Mouse (Mus musculus) heart, embryonic 13.5 days (tissue): ENCODE results near the gene Cd180. TPM values are rescaled to one million over a fixed set of nuclear protein-coding genes. Genes with fewer than 3 reads are reported as not detected.

Experiments
- ATAC-seq: fragments of 200-750 bp; cut with Nextera tagmentation; 2 replicates; pipeline ENCODE4 v1.8.0; 2017; ENCODE audit warnings: moderate TSS enrichment; ENCODE audit not compliant: insufficient number of reproducible peaks, low FRiP score, low TSS enrichment; ENCODE audit errors: extremely low read depth
- H3K27ac ChIP-seq: fragments of 300-500 bp; sonication (generic); replicated peaks from 2 replicates; pipeline ENCODE4 v1.5.1; 2015; ENCODE audit warnings: moderate library complexity, mild to moderate bottlenecking, inconsistent platforms
- H3K27me3 ChIP-seq: fragments of 300-500 bp; sonication (generic); replicated peaks from 2 replicates; pipeline ENCODE4 v1.6.1; 2015; ENCODE audit warnings: mild to moderate bottlenecking, inconsistent platforms
- H3K36me3 ChIP-seq: fragments of 300-500 bp; sonication (generic); 2 replicates; pipeline ENCODE4 v1.6.1; 2015; ENCODE audit warnings: mild to moderate bottlenecking, inconsistent platforms
- H3K4me1 ChIP-seq: fragments of 300-500 bp; sonication (generic); 2 replicates; pipeline ENCODE4 v1.6.1; 2015; ENCODE audit warnings: inconsistent platforms
- H3K4me2 ChIP-seq: fragments of 300-500 bp; sonication (generic); 2 replicates; pipeline ENCODE4 v1.6.1; 2015; ENCODE audit warnings: inconsistent platforms, mild to moderate bottlenecking, moderate library complexity
- H3K4me3 ChIP-seq: fragments of 300-500 bp; sonication (generic); 2 replicates; pipeline ENCODE4 v1.5.1; 2015; ENCODE audit warnings: moderate library complexity, mild to moderate bottlenecking, inconsistent platforms
- H3K9ac ChIP-seq: fragments of 300-500 bp; sonication (generic); 2 replicates; pipeline ENCODE4 v1.6.1; 2015; ENCODE audit warnings: inconsistent platforms, mild to moderate bottlenecking, moderate library complexity
- H3K9me3 ChIP-seq: fragments of 300-500 bp; sonication (generic); 2 replicates; pipeline ENCODE4 v1.6.1; 2016; ENCODE audit warnings: inconsistent platforms
- WGBS: fragments of 180-500 bp; shearing (Covaris S2); methylation state at CpG from one replicate; pipeline ENCODE4 v1.1.7; 2015; ENCODE audit warnings: mixed read lengths; 5-methylcytosine and 5-hydroxymethylcytosine counted together
- polyA plus RNA-seq: library from polyadenylated mRNA; unstranded; fragments of >200 nt; fragmentation: Nextera tagmentation; extraction: Ambion mirVana; gene quantifications from 2 replicates; pipeline ENCODE4 v1.2.1, GENCODE M21; 2015

The Cd180 gene
- 0.36 and 0.71 TPM in 2 replicates for polyA plus RNA-seq

DNA sequence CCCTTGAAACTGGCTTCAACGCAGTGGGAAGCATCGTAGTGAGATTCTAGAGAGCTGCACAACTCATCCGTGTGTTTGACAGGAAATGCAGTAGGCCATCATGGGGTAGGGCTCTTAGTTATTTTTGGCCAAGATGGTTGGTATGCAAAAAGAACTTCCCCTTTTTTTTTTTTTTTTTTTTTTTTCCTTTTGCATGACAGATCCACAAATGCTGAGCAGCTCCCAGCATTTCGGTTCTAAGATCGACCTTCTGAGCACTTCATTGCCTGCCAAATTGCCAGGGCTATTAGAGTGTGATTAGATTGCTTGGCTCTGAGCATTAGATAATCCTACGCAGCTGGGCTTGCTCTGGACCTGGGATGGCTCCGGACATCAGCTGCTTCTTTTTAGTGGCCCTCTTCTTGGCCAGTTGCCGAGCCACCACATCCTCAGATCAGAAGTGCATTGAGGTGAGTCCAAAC, at the start of gene Cd180:
Gene Cd180, plus strand, starts transcription at position 218 of the 461 bp plus-strand sequence.
- Histone ChIP-seq H3K4me1 (peaks cover 28% of the 10 kb centered on the region), H3K9me3 (no peaks in the 10 kb centered on the region), H3K9ac (no peak within 1 kb of the TSS), H3K27ac (0 out of 2 replicates have a peak within 1 kb of the TSS, but pooled peaks have one; percentile 59), H3K4me3 (no peak within 1 kb of the TSS), H3K36me3 (no peaks in the 10 kb centered on the region), H3K27me3 (no peaks in the 10 kb centered on the region), H3K4me2 (no peak within 1 kb of the TSS)
- no peak for ATAC-seq
- WGBS = 49% methylated on average over 8 of the region's 8 CpGs

DNA sequence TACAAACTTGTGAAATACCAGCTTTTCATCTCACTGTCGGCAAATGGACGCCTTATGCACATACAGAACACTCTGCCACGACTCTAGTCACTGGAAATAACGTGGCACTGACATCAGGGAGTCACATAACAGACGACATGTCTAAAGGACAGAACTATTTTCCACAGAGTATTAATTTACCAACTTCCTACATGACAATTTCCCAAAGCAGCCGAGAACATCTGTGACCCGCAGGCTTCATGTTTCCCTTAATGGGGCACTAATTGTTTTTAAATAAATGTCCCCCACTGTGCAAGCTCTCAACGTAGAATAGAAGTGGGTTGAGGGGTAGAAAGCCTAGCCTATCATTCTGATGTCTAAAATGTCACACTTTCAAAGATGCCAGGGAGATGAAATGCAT, 49.0 kb upstream of the Cd180 start:
- Histone ChIP-seq H3K27me3 (no peaks in the 10 kb centered on the region), H3K27ac (no peak overlapping the region), H3K4me2 (peak overlapping the region; percentile 60), H3K9me3 (no peaks in the 10 kb centered on the region), H3K4me1 (peaks cover 28% of the 10 kb centered on the region), H3K9ac (no peak overlapping the region), H3K36me3 (no peaks in the 10 kb centered on the region), H3K4me3 (0 out of 2 replicates have a peak overlapping the region, but pooled peaks have one; percentile 33)
- WGBS = 37% methylated on average over 8 of the region's 8 CpGs
- no peak for ATAC-seq

- Histone ChIP-seq H3K9ac (peak overlapping the region; percentile 37; the same call in 1 of the 2 replicates), H3K9me3 (no peaks in the 10 kb centered on the region), H3K36me3 (no peaks in the 10 kb centered on the region), H3K27me3 (no peaks in the 10 kb centered on the region), H3K4me1 (peaks cover 28% of the 10 kb centered on the region), H3K4me3 (peak overlapping the region; percentile 33), H3K4me2 (peak overlapping the region; percentile 60), H3K27ac (no peak overlapping the region)
- WGBS = 26% methylated on average over 17 of the region's 17 CpGs
- no peak for ATAC-seq
Measured at GRCm38 (mm10) chr13:102644789-102645551, 48.4 kb upstream of the Cd180 start.

- H3K9ac ChIP-seq = 0 out of 2 replicates have a peak overlapping the region, but pooled peaks have one; percentile 37
Measured at GRCm38 (mm10) chr13:102646271-102646771, 47.0 kb upstream of the Cd180 start.

DNA sequence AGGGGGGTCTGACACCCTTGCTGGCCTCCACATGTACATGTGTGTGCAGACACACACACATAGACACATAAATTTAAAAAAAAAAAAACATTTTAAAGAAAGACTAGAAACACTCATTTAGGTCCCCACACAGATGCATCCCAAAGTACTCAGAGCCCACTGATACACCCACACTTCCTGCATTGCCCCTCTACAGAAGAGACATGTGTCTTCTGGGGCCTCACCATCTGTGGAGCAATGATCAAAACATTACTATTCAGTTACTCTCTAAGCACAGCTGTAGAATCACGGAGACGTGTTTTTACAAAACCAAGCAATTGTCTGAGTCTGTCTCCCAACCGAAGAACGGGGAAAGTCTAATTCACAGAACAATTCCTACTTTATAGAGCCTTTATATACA, 45.8 kb upstream of the Cd180 start:
- Histone ChIP-seq H3K9ac (no peak overlapping the region), H3K27ac (no peak overlapping the region), H3K4me2 (no peak overlapping the region), H3K4me3 (no peak overlapping the region), H3K36me3 (no peaks in the 10 kb centered on the region), H3K9me3 (no peaks in the 10 kb centered on the region), H3K27me3 (no peaks in the 10 kb centered on the region), H3K4me1 (peaks cover 28% of the 10 kb centered on the region)
- WGBS = 82% methylated on average over 4 of the region's 4 CpGs
- ATAC-seq = no peak

More at GRCm38 (mm10) chr13:102646271-102646771, 47.0 kb upstream of the Cd180 start:
- Histone ChIP-seq H3K4me1 (peaks cover 28% of the 10 kb centered on the region), H3K4me2 (no peak overlapping the region), H3K36me3 (no peaks in the 10 kb centered on the region), H3K9me3 (no peaks in the 10 kb centered on the region), H3K27ac (peak overlapping the region; percentile 61), H3K27me3 (no peaks in the 10 kb centered on the region), H3K4me3 (no peak overlapping the region)
- WGBS = 46% methylated on average over 10 of the region's 10 CpGs
- ATAC-seq = no peak; the same call in 1 of the 2 replicates

DNA sequence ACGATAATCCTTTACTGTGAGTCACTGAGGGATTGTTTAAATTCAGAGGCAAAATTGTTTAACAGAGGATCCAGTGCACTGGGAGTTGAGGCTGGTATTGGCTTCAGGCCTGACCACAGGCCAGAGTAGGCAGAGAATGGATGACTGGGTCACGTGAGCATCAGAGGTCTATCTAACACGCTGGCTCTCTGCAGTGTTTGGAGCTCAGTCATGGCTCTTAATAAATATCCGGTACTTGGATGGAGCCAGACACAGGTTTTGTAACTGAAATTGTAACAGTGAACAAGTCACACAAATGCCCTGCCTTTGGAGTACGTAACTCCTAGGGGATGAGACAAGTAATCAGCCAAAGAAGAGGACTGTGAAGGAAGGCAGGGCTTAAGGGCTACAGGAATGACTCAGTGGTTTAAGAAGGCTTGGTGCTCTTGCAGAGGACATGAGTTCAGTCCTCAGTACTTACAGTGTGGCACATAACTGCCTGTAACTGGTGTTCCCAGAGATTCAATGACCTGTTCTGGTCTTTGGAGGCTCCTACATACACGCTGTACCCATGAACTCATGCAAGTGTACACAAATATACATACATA, 41.0 kb upstream of the Cd180 start:
- H3K9me3 ChIP-seq = no peaks in the 10 kb centered on the region
- no peak overlapping the region for H3K4me2 ChIP-seq
- 86% methylated on average over 6 of the region's 6 CpGs for WGBS
- no peaks in the 10 kb centered on the region for H3K27me3 ChIP-seq
- H3K36me3 ChIP-seq = no peaks in the 10 kb centered on the region
- H3K4me1 ChIP-seq = peaks cover 8% of the 10 kb centered on the region
- H3K27ac ChIP-seq = no peak overlapping the region
- ATAC-seq = no peak
- no peak overlapping the region for H3K4me3 ChIP-seq
- H3K9ac ChIP-seq = no peak overlapping the region

DNA sequence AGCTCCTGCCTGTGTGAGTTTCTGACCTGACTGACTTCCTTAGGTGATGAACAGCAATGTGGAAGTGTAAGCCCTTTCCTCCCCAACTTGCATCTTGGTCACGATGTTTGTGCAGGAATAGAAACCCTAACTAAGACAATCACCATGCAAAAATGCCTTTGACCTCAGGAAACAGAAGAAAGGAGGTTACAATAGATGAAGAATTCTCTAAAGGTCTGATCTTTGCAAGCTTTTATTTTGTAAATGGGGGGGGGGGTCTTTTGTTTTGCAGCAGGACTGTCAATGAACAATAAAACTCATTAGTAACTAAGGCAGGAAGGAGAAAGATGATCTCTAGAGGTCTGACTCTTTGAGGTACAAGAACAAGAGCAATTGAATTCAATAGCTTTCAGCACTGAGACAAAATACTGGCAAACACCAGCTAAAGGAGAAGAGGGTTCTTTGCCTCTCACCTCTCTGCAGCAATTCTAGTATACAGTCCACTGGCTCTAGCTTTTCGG, 38.2 kb upstream of the Cd180 start:
- no peak for ATAC-seq
- no peaks in the 10 kb centered on the region for H3K27me3 ChIP-seq
- no peak overlapping the region for H3K4me2 ChIP-seq
- H3K4me3 ChIP-seq = no peak overlapping the region
- peaks cover 12% of the 10 kb centered on the region for H3K4me1 ChIP-seq
- WGBS = 69% methylated on average over 2 of the region's 2 CpGs
- H3K9ac ChIP-seq = no peak overlapping the region
- H3K9me3 ChIP-seq = no peaks in the 10 kb centered on the region
- no peak overlapping the region for H3K27ac ChIP-seq
- H3K36me3 ChIP-seq = no peaks in the 10 kb centered on the region

DNA sequence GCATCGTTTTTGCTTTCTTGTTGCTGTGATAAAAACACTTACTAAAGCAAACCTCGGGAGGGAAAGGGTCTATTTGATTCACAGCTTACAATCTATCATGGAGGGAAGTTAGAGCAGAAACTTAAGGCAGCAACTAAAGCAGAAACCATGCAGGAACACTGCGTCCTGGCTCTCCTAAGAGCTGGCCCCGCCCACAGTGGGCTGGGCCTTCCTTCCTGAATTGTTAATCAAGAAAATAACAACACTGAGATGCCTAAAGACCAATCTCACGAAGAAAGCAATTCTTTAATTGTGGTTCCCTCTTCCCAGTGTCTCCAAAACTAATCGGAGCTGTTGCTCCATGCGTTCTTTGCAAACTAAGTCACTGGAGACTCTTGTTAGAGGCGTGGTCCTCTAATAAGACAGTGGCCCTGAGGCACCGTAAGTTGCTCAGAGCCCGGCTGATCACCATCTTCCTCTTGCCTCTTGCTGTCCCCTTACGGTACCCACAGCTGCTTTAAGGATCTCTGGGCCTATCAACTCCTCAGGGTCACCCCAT, 37.1 kb upstream of the Cd180 start:
- Histone ChIP-seq H3K27me3 (no peaks in the 10 kb centered on the region), H3K4me3 (no peak overlapping the region), H3K9ac (no peak overlapping the region), H3K4me2 (peak overlapping the region; percentile 14; the same call in 1 of the 2 replicates), H3K9me3 (no peaks in the 10 kb centered on the region), H3K4me1 (peaks cover 12% of the 10 kb centered on the region), H3K36me3 (no peaks in the 10 kb centered on the region), H3K27ac (no peak overlapping the region)
- 60% methylated on average over 11 of the region's 11 CpGs for WGBS
- no peak for ATAC-seq

DNA sequence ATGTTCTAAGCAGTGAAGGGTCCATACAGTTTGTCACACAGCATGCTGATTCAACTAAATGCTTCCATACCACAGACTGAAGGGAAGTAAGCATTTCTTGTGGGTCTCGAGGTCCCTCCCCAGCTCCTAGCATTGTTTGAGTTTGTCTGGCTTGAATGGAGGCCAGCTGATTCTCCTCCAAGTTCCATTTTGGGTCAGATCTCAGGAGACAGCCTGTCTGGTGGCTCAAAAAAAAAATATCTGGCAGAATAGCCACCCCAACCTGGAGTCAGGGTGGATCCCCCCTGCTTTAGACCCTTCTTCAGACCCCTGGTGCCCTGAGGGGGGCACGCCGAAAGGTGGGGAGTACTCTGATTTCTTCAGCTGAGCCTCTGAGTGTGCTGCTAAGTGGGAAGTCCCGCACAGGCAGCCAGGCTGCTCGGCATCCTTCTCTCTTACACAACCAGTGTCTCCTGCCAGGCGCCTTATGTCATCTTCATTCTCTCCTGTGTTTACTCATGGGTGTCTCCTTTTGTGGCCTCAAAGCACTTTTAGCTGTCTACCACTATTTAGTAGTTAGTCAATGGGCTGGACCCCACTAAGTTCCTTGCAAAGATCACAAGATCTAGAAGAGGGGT, 35.0 kb upstream of the Cd180 start:
- no peaks in the 10 kb centered on the region for H3K9me3 ChIP-seq
- 60% methylated on average over 6 of the region's 6 CpGs for WGBS
- no peak overlapping the region for H3K4me3 ChIP-seq
- H3K4me2 ChIP-seq = no peak overlapping the region
- ATAC-seq = no peak
- H3K9ac ChIP-seq = no peak overlapping the region
- peaks cover 12% of the 10 kb centered on the region for H3K4me1 ChIP-seq
- 0 out of 2 replicates have a peak overlapping the region, but pooled peaks have one; percentile 41 for H3K27ac ChIP-seq
- H3K36me3 ChIP-seq = no peaks in the 10 kb centered on the region
- H3K27me3 ChIP-seq = no peaks in the 10 kb centered on the region

DNA sequence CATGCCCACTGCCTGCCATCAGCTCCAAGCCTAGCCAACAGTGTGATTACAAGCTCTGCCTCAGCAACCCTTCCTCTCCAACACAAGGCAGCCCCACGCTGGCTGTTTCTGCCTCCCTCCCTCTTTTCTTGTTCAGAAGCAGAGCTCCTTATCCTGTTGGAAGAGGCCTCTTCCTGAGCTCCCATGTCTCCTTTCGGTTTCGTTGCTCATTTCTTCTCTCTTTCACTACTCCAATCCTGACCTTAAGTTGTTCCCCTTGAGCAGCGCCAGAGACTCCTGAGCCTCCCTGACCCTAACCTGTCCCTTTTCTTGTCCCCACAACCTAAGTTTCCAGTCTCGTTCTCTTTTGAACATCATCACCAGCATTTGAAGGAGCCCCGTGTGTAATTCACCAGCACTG, 29.3 kb upstream of the Cd180 start:
- Histone ChIP-seq H3K4me2 (no peak overlapping the region), H3K36me3 (no peaks in the 10 kb centered on the region), H3K27ac (no peak overlapping the region), H3K4me3 (no peak overlapping the region), H3K9ac (no peak overlapping the region), H3K27me3 (no peaks in the 10 kb centered on the region), H3K4me1 (peaks cover 13% of the 10 kb centered on the region; the same call in 1 of the 2 replicates), H3K9me3 (no peaks in the 10 kb centered on the region)
- no peak for ATAC-seq
- 57% methylated on average over 6 of the region's 6 CpGs for WGBS
